Mouse (Mus musculus) liver, postnatal 0 days (tissue): ENCODE results near the gene Ptprq. TPM values are rescaled to one million over a fixed set of nuclear protein-coding genes. Genes with fewer than 3 reads are reported as not detected.

Experiments
- ATAC-seq: fragments of 200-750 bp; cut with Nextera tagmentation; 2 replicates; pipeline ENCODE4 v1.8.0; 2017; ENCODE audit warnings: mild to moderate bottlenecking, moderate library complexity
- DNase-seq: peaks from one replicate; pipeline ENCODE4 v3.0.0-alpha.2; 2016
- H3K27ac ChIP-seq: fragments of 300-500 bp; sonication (generic); 2 replicates; pipeline ENCODE4 v1.5.1; 2014; ENCODE audit warnings: antibody characterized with exemption, moderate library complexity, mild to moderate bottlenecking, low read depth
- H3K27me3 ChIP-seq: fragments of 300-500 bp; sonication (generic); 2 replicates; pipeline ENCODE4 v1.6.1; 2014; ENCODE audit warnings: low read length, control low read depth, mixed read lengths; ENCODE audit not compliant: insufficient read depth
- H3K36me3 ChIP-seq: fragments of 300-500 bp; sonication (generic); replicated peaks from 2 replicates; pipeline ENCODE4 v1.6.1; 2014; ENCODE audit warnings: mild to moderate bottlenecking, control low read depth, low read length, moderate library complexity, mixed read lengths; ENCODE audit not compliant: insufficient read depth
- H3K4me1 ChIP-seq: fragments of 300-500 bp; sonication (generic); 2 replicates; pipeline ENCODE4 v1.6.1; 2014; ENCODE audit warnings: antibody characterized with exemption, mild to moderate bottlenecking, control low read depth; ENCODE audit not compliant: insufficient read depth
- H3K4me2 ChIP-seq: fragments of 300-500 bp; sonication (generic); 2 replicates; pipeline ENCODE4 v1.6.1; 2014; ENCODE audit warnings: low read depth, mild to moderate bottlenecking, low read length, moderate library complexity, mixed read lengths
- H3K4me3 ChIP-seq: fragments of 300-500 bp; sonication (generic); 2 replicates; pipeline ENCODE4 v1.5.1; 2014; ENCODE audit warnings: low read depth, low read length
- H3K9ac ChIP-seq: fragments of 300-500 bp; sonication (generic); replicated peaks from 2 replicates; pipeline ENCODE4 v1.6.1; 2014; ENCODE audit warnings: mild to moderate bottlenecking, moderate library complexity
- H3K9me3 ChIP-seq: fragments of 300-500 bp; sonication (generic); 2 replicates; pipeline ENCODE4 v1.6.1; 2016; ENCODE audit warnings: mild to moderate bottlenecking, control low read depth, low read length, mixed read lengths
- CTCF ChIP-seq: sonication (generic); IDR thresholded peaks from 2 replicates; pipeline ENCODE4 v1.5.1; 2016; ENCODE audit warnings: antibody characterized with exemption, low read depth
- EP300 ChIP-seq: IDR thresholded peaks from 2 replicates; pipeline ENCODE4 v1.6.1; 2016; ENCODE audit warnings: antibody characterized with exemption, low read depth, mild to moderate bottlenecking
- WGBS: fragments of 180-500 bp; shearing (Covaris S2); extraction: QIAGEN DNeasy Blood & Tissue Kit; methylation state at CpG from one replicate; pipeline ENCODE4 v1.1.7; 2014; ENCODE audit not compliant: insufficient replicate concordance; 5-methylcytosine and 5-hydroxymethylcytosine counted together
- polyA plus RNA-seq: library from polyadenylated mRNA; unstranded; fragments of >200 nt; fragmentation: Nextera tagmentation; extraction: Ambion mirVana; gene quantifications from 2 replicates; pipeline ENCODE4 v1.2.1, GENCODE M21; 2015

Ptprq gene
- polyA plus RNA-seq, 1 experiment from 2014 or later, result not detected

DNA sequence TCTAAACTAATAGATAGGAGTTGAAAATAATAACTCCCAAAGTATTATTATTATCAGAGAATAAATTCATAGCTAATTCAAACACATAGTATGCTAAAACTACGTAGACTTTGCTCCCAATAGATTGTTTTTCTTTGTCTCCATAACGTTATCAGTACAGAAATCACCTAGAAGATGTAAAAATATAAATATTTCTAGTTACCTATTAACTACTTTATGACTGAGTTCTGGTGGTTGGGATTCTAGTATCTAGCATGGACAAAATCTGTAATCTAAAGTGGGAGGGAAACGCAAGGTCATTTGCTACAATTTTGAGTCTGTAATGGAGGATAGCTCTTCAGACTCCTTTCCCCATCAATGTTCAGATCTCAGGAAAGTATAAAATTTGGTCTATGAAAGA lies 18.9 kb downstream of the Ptprq start:
- 75% methylated on average over 3 of the region's 3 CpGs for WGBS
- DNase-seq (no peak), ATAC-seq (no peak)
- TF ChIP-seq EP300 (no peak), CTCF (no peak)
- Histone ChIP-seq H3K9ac (no peak overlapping the region), H3K27me3 (no peaks in the 10 kb centered on the region), H3K4me3 (no peak overlapping the region), H3K27ac (no peak overlapping the region), H3K36me3 (no peaks in the 10 kb centered on the region), H3K4me1 (no peaks in the 10 kb centered on the region), H3K4me2 (no peak overlapping the region), H3K9me3 (no peaks in the 10 kb centered on the region)

DNA sequence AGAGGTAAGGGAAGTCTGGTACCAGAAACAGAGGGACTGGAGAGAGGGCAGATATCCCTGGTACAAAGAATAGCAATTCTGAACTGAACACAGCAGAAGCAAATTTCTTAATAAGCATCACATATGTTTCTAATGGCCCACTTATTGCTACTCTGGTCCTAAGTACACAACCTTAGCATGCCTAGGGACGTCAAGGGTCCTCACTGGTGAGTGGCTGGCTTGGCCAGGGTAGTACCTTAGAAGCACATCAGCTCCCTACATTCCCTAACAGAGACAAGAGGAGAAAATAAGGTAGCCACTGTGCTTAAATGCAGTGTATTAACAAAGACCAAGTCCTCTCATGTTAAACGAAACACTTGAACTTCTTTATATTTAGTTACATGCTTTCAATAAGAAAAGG lies 21.1 kb downstream of the Ptprq start:
- 66% methylated on average over 2 of the region's 2 CpGs for WGBS
- no peak for ATAC-seq

DNA sequence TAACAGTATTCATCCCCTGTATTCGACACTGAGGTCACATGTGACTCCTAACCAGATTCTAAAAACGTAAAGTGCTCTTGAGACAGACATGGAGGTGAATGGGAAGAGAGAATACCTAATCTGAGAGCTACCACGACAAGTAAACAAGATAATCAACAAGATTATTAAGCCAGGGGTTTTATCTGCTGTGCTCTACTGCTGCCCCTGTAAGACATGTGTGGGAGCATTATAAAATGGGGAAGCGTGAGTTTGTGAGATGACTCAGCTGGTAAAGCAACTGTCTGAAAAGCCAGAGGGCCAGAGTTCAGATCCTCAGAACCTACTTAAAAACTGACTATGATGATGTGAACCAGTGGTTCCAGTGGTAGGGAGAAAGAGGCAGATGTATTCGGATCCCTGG lies 22.7 kb downstream of the Ptprq start:
- no peak overlapping the region for H3K27ac ChIP-seq
- no peak overlapping the region for H3K4me2 ChIP-seq
- no peaks in the 10 kb centered on the region for H3K36me3 ChIP-seq
- no peaks in the 10 kb centered on the region for H3K9me3 ChIP-seq
- 63% methylated on average over 5 of the region's 5 CpGs for WGBS
- TF ChIP-seq EP300, result no peak
- no peak for TF ChIP-seq CTCF
- no peak for ATAC-seq
- no peak overlapping the region for H3K4me3 ChIP-seq
- DNase-seq, result no peak
- H3K27me3 ChIP-seq, result no peaks in the 10 kb centered on the region
- no peaks in the 10 kb centered on the region for H3K4me1 ChIP-seq
- no peak overlapping the region for H3K9ac ChIP-seq

More for the DNA sequence above, 21.1 kb downstream of the Ptprq start:
- TF ChIP-seq CTCF (no peak), EP300 (no peak)
- Histone ChIP-seq H3K36me3 (no peaks in the 10 kb centered on the region), H3K4me2 (no peak overlapping the region), H3K9me3 (no peaks in the 10 kb centered on the region), H3K4me3 (no peak overlapping the region), H3K4me1 (no peaks in the 10 kb centered on the region), H3K27me3 (no peaks in the 10 kb centered on the region), H3K9ac (no peak overlapping the region), H3K27ac (no peak overlapping the region)
- no peak for DNase-seq

DNA sequence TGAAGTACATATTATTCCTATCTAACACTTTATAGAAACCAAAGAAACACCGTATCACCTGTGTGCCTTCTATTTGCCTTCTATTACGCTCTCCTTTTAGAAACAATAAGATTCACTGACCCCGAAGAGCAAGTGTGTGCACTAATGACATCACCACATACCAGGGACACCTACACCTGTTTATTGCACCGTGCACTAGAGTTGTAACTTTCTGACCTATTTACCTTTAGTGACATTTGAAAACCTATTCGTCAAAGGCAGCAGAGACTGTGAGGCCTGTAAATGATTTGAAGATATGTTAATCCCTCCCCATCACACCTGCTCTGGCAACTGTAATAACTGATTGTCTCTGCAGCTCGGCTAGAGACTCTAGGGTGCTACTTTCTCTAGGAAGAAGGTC lies 32.5 kb downstream of the Ptprq start:
- Histone ChIP-seq H3K4me1 (no peaks in the 10 kb centered on the region), H3K4me2 (no peak overlapping the region), H3K9me3 (no peaks in the 10 kb centered on the region), H3K36me3 (no peaks in the 10 kb centered on the region), H3K9ac (no peak overlapping the region), H3K4me3 (no peak overlapping the region), H3K27ac (no peak overlapping the region), H3K27me3 (no peaks in the 10 kb centered on the region)
- ATAC-seq (no peak), DNase-seq (no peak)
- WGBS, result 67% methylated on average over 6 of the region's 6 CpGs
- no peak for TF ChIP-seq EP300
- no peak for TF ChIP-seq CTCF

DNA sequence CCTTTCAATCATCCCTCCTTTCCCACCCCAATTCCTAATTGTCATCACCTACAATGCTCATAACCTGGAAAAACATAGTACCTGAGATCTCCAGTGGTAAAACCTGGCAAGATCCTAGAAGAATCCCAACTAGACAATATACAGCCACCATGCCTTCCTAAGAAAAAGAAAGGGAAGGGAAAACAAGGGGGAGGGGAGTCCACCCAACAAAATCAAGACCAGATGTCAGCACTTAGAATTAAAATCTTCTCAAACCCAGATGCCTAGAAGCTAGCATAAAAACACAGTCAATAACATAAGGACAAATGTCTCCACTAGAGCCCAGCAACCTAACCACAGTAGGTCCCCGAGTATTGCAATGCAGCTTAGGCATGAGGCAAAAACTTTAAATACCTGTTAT lies 43.9 kb downstream of the Ptprq start:
- no peak overlapping the region for H3K4me3 ChIP-seq
- 54% methylated on average over 1 of the region's 1 CpGs for WGBS
- no peaks in the 10 kb centered on the region for H3K4me1 ChIP-seq
- no peaks in the 10 kb centered on the region for H3K9me3 ChIP-seq
- ATAC-seq, result no peak
- no peaks in the 10 kb centered on the region for H3K36me3 ChIP-seq
- no peak for DNase-seq
- no peak overlapping the region for H3K9ac ChIP-seq
- TF ChIP-seq CTCF (no peak), EP300 (no peak)
- H3K4me2 ChIP-seq, result no peak overlapping the region
- no peak overlapping the region for H3K27ac ChIP-seq
- H3K27me3 ChIP-seq, result no peaks in the 10 kb centered on the region

DNA sequence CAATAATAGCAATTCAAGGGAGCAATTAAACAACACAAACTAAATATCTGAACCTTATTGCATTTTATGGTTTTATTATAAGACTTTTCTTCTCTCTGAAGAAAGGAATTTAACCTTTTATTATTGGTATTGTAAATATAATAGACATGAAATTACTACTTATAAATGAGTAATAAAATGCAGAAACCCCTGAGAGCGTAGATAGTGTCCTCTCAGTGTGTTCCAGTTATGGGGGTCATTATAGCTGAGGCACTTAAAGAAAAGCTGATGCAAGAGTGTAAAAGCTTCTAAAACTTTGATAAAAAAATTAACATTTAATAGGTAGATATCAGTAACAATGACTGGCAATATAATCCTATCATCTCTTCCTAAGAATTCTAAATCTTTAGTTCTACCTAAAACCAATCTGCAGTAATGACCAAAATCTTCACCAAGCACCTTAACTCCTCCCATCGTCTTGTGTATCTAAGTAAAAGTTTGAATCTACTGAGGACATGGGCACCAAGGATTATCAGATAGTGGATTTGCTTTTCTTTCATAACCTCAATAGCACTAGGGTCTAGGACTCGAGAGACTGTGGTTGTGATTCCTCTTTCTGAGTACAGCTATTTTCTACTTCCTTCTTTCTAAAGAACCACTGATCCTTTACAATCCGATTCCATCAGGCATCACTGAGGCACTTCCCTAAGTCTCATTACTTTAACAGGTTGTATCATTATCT lies 51.3 kb downstream of the Ptprq start:
- ATAC-seq (no peak), DNase-seq (no peak)
- no peak for TF ChIP-seq EP300
- TF ChIP-seq CTCF, result no peak
- H3K9ac ChIP-seq, result no peak overlapping the region
- no peaks in the 10 kb centered on the region for H3K4me1 ChIP-seq
- H3K4me2 ChIP-seq, result no peak overlapping the region
- H3K4me3 ChIP-seq, result no peak overlapping the region
- no peaks in the 10 kb centered on the region for H3K27me3 ChIP-seq
- H3K27ac ChIP-seq, result no peak overlapping the region
- no peaks in the 10 kb centered on the region for H3K9me3 ChIP-seq
- WGBS, result 63% methylated on average over 4 of the region's 4 CpGs
- no peaks in the 10 kb centered on the region for H3K36me3 ChIP-seq
